Mouse (Mus musculus) brain, embryonic 14.5 days (tissue): ENCODE measurements around the gene Entpd3.

Experiments
- CTCF ChIP-seq: fragments of 200-500 bp; IDR thresholded peaks from 2 replicates; pipeline ENCODE4 v1.5.1; 2012; ENCODE audit warnings: inconsistent platforms, mild to moderate bottlenecking, moderate library complexity, borderline replicate concordance; ENCODE audit not compliant: insufficient read depth, insufficient read length; ENCODE audit errors: extremely low read depth
- POLR2A ChIP-seq: fragments of 200-500 bp; IDR thresholded peaks from 2 replicates; pipeline ENCODE4 v1.6.1; 2012; ENCODE audit warnings: mild to moderate bottlenecking, inconsistent platforms, borderline replicate concordance; ENCODE audit not compliant: poor library complexity, insufficient read depth, insufficient read length, severe bottlenecking; ENCODE audit errors: extremely low read depth

- TF ChIP-seq POLR2A (peak; percentile 70; the same call in 1 of the 2 replicates), CTCF (no peak)
Observed at GRCm38 (mm10) chr9:120570741-120571592, 31.3 kb downstream of the Entpd3 start, which contains the start of gene Rpl14.
